Mouse (Mus musculus): Measurements from ENCODE around the gene Prtg.

Prtg gene

DNA sequence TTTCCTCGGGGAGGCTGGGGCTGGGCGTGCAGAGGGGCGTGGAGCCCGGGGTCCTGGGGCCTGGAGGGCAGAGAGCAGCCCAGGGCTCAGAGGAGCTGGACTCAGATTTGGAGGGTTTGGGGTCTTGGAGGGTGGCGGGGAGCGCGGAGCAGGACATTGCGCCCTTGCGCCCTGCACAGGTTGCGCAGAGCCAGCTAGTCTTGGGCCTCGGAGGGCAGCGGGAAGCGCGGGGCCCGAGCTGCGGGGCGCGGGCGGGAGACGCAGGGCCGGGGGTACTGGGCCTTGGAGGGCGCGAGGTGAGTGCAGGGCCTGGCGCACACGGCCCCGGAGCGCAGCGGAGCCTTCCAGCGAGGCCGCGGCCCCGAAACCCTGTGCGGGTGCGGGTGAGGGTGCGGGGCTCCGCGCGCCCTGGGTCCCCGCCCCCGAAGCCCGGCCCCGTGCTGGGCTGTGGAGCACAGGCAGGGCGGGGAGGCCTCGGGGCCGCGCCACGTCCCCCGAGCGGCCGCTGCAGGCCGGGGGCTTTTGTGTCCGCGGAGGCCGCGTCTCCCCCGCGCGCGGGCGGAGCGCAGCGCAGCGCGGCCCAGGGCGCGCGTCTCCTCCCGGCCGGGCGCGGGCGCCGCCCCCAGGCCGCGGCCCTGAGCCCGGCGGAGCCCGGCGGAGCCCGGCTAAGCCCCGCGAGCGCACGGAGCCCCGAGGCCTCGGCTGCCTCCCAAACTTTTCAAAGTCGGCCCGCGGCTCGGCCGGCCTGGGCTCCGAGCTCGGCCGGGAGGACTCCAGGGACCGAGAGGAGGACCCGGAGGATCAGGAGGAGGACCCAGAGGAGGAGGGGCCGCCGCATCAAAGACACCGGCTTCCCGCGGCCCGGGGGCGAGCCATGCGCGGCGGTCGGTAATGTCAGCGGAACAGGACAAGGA is 118.6 kb downstream of the Prtg start, which contains the start of gene Pygo1:
Gene Pygo1 (plus strand): TSS at position 625 of the 914 bp plus-strand sequence.
- DNase-seq, result peak; percentile 21

DNA sequence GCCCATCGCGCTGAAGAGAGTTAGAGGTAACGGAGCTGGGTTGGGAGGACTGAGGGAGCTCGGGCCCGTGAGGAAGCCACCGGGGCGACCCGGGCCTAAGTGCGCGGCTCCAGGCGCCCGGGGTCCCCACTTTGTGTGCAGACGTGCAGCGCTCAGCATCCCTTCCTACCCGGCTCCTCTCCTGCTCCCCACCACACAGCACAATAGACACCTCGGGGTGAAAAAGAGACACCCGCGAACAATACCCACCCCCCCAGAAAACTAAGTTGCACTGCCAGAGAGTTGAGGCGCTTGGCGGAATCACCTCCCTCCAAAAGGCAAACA is 119.2 kb downstream of the Prtg start:
- no peak for DNase-seq

DNA sequence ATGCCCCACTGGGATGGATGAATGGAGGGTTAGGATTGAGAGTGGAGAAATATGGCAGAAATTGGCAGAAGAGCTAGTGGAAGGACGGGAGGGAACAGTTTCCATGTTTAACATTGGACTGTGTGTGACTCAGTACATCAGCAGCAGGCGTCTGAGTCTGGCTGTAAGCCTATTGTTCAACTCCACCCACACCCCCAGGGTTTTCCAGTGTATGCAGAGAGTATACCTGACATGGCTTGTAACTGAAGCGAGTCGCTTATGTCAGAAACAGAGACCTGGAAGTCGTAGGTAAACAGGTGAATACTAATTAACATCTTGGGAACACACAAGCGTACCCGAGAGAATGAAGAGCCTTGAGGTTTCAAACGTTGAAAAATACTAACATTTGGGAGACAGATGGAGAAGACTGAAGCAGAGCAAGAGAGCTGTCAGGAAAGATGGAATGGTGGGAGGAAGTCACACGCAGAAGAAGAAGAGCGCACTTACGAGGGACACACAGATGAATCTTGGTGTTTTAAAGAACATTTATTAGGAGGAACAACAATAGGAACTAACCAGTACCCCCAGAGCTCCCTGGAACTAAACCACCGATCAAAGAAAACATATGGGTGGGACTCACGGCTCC is 124.6 kb downstream of the Prtg start:
- no peak for DNase-seq

DNA sequence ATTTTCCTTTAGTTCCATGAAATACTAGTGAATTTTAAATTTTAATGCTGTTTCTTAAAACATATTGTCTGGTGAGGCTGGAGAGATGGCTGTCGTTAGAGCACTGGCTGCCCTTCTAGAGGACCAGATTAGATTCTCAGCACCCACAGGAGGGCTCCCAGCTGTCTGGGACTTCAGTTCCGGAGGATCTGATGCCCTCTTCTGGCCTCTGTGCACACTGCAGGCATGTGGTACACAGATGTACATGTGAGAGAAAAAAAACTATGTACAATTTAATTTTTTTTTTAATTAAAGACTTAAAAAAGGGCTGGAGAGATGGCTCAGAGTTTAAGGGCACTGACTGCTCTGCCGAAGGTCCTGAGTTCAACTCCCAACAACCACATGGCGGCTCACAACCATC is 128.6 kb downstream of the Prtg start:
- DNase-seq, result no peak

DNA sequence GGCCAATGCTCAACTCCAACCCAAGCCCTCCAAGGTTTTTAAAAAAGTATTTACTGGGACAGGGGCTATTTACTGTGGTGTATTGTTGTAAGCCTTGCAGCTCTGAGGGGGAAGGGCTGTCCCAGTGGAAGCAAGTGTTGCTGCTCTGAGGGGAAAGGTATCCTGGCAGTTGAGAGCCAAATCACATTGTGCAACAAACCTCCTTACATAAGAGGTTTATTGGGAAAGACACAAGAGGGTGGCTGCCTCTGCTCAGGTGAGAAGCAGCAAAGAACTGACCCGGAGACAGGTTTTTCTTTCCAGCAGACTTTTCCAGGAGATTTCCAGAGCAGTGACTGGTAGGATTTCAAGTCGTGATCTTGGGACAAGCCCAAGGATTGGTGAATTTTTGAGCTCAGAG is 129.6 kb downstream of the Prtg start:
- no peak for DNase-seq

DNA sequence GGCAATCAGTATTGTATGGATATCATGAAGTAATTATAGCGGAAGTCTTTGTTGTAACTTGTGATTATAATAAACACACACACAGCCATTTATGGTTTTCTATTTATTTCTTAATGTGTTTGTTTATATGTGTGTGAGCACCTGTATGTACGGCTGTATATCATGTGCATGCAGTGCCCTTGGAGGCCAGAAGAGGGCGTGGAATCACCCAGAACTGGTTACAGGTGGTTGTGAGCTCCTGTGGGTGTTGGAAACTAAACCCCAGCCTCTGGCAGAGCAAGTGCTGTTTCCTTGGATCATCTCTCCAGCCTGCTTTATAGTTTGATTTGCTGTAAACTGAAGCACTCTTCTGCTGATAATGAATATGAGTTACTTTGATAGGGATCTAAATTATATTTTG is 136.8 kb downstream of the Prtg start:
- DNase-seq, result no peak

DNA sequence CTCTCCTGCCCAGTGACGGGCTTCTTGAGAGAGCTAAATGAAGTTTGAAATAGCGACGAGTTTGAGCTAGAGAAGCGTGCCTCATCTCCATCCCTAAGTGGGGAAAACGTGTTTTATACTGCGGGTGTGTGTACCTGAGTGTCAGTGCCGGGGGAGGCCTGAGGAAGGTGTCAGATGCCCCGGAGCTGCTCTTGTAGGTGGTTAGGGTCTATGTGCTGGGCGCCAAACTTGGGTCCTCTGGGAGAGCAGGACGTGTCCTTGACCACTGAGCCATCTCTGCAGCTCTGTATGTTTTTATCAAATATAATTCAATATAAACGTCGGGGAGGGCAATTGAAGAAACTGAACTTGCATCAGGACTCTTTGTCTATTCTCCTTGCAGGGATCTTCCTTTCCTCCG is 137.6 kb downstream of the Prtg start:
- no peak for DNase-seq

DNA sequence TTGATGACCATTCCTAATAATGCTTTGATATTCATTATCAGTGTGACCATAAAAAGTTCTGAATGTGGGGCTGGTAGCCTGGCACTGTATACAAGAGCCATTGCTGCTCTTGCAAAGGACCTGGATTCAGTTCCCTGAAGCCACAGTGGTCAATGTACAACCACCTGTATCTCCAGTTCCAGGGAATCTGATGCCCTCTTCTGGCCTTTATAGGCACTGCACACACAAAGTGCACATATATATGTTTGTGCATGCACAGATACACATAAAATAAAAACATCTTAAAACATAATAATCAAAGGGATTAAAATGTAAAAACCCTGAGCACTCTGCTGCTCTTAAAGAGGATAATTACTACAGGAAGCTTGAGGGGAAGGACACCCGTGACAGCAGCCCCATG is 140.3 kb downstream of the Prtg start:
- DNase-seq, result no peak

DNA sequence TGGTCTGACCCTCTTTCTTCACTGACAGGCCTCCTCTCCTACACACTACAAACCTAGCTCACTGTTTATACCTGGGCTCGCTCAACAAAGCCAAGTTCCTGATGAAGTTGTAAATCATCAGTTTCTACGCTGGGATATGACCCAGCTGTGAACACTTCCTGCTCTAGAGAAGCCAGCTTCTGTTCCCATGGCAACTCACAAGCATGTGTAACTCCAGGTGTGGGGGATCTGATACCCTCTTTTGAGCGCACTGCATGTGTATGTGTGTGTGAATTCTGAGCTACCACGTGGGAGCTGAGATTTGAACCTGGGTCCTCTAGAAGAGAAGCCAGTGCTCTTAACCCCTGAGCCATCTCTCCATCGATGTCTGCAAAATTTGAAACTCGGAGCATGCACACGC is 142.9 kb downstream of the Prtg start:
- no peak for DNase-seq

DNA sequence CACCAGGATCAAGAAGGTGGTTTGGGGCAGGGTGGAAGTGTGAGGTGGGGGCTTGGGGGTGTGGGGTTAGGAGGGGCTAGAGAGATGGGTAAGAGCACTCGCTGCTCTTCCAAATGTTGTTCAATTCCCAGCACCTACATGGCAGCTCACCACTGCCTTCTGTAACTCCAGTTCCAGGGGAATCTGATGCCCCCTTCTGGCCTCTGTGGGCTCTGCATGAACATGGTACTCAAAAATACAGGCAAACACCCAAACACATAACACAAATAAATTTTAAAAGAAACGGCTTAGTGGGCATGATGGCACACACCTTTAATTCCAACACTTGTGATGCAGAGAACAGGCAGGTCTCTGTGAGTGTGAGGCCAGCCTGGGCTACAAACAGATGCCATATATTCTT is 148.1 kb downstream of the Prtg start:
- no peak for DNase-seq

DNA sequence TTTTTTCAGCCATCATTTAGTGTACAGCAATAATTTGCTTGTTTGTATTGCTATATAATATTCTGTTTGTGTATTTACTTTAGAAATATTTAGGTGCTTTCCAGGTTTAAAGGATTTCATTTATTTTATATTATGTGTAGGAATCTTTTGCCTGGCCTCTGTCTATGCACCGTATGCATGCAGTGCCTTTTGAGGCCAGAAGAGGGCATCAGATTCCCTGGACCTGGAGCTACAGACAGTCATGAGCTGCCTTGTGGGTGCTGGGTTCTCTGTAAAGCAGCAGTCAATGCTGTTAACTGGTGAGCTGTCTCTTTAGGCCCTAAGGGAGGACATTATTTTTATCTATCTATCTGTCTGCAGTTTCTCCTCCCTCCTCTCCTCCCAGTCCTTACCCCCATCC is 148.9 kb downstream of the Prtg start:
- no peak for DNase-seq

DNA sequence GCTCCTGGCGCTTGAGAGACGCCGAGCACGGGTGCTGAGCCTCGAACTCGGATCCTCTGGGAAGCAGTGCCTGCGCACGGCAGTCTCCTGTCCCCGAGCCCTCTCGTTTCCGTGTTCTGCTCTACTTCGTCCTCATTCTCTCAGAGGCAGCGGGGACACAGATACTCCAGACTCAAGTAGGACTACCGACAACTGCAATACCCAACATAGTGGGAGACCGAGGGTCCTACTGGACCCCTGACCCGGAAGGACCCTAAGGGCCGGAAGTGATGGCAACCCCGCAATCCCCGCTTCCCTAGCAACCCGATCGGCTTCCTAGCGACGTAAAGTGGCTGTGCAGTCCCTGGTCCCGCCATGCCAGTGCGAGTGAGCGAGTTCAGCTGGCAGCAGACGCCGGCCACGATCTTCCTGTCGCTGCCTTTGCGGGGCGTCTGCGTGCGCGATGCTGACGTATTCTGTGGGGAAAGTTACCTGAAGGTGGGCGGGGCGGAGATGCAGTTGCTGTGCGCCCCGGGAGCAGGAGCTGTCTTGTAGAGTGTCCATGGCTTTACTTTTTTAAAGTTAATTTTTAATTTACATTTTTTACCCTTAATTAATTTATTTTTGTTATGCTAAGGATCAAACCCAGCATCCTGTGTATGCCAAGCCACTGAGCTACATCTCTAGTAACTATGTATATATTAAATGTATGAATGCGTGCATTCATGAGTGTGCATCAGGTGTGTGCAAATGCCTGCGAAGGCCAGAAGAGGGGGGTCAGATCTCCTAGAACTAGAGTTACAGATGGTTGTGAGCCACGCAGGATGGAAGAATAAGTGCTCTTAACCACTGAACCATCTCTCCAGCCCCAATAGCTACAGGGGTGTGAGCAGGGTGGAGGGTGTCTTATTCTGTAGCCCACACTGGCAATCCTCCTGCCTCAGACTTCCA is 152.1 kb downstream of the Prtg start, which contains the start of the genes Dyx1c1 and Gm44503:
Gene Dyx1c1 (plus strand): TSS at position 265 of the 930 bp plus-strand sequence.
Gene Gm44503 (plus strand): TSS at position 332 of the 930 bp plus-strand sequence.
- peak; percentile 52 for DNase-seq

DNA sequence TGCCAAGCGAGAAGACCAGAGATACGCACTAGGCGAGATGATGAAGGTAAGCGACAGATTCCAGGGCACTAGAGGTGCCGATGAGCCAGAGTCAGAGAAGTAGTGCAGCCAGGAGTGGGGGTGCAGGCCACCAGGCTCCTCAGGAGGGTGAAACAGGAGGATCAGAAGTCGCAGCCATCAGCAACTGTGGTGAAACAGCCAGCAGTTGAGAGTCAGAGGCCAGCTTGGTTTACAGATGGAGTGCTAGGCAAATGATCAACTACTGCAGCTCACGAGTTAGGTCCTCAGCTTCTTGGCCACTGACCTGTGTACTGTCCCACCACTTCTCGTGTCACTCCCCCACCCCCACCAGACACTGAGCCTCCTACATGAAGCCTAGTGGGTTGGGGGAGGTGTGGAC is 154.7 kb downstream of the Prtg start:
- no peak for DNase-seq

DNA sequence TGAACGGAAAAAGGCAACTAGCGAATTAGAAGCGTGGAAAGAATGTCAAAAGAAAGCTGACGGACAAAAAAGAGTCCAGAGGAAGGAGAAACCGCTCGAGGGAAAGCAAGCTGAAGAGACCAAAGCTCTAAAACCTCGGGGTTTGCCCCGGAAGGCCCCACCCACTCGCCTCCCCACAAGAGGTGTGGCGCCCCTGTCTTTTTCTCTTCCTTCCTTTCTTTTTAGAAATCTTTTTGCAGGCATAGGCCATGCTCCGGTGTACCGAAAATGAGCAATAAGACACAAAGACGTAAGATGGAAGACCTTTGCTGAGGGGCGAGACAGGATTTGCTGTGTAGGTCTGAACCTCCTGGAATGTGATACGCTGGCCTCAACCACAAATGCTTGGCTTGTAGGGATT is 155.3 kb downstream of the Prtg start:
- no peak for DNase-seq
